Mouse (Mus musculus) C2C12 (cell line): ENCODE results near the gene Tspan14.

Experiments used
- CEBPB ChIP-seq: IDR thresholded peaks from one replicate; pipeline ENCODE4 v1.6.1; 2011; ENCODE audit warnings: low read depth, mild to moderate bottlenecking, control low read depth, moderate library complexity
- CTCF ChIP-seq: IDR thresholded peaks from one replicate; pipeline ENCODE4 v1.5.1; 2011; ENCODE audit not compliant: control insufficient read depth, insufficient read depth, insufficient read length
- USF1 ChIP-seq: IDR thresholded peaks from one replicate; pipeline ENCODE4 v1.6.1; 2011; ENCODE audit warnings: low read depth, mild to moderate bottlenecking, control low read depth, moderate library complexity

DNA sequence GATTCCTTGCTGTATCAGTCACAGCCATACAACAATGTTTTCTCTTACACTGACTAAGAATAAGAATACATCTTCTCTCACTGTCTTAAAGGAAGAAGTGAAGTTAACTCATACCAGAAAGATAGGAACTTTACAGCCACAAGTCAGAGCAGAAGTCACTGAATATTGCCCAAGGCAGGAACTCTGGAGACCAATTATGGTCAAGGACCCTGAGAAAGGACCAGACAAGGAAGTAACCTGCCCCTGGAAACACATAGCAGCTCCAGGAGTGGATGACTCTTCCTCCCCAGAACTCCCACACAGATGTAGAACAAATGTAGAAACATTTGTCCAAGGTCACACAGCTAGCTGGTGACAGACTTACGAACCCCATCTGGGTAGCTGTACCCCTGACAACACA is 45.4 kb downstream of the Tspan14 start:
- TF ChIP-seq CTCF (no peak), CEBPB (no peak), USF1 (no peak)
